Mouse (Mus musculus) fat pad, adult 2 months (tissue): ENCODE results near the gene Syt1.

Source experiments
- DNase-seq: peaks from one replicate; pipeline ENCODE4 v3.0.0-alpha.2; 2011; ENCODE audit warnings: low read depth, low spot score; ENCODE audit errors: extremely low read depth

Gene Syt1

GRCm38 (mm10) chr10:108581555-108582396, 429.0 kb downstream of the Syt1 start:
- DNase-seq: peak; percentile 84

GRCm38 (mm10) chr10:108580786-108581420, 429.9 kb downstream of the Syt1 start:
- DNase-seq: peak; percentile 46

- no peak for DNase-seq
Measured at GRCm38 (mm10) chr10:108579396-108579795, 431.4 kb downstream of the Syt1 start.

- no peak for DNase-seq
Measured at GRCm38 (mm10) chr10:108577611-108578010, 433.2 kb downstream of the Syt1 start.

GRCm38 (mm10) chr10:108572764-108573163, 438.0 kb downstream of the Syt1 start:
- DNase-seq: no peak

- no peak for DNase-seq
Measured at GRCm38 (mm10) chr10:108571104-108571503, 439.7 kb downstream of the Syt1 start.

- DNase-seq: no peak
Measured at GRCm38 (mm10) chr10:108569568-108570139, 441.1 kb downstream of the Syt1 start.

GRCm38 (mm10) chr10:108568925-108569324, 441.9 kb downstream of the Syt1 start:
- DNase-seq: no peak

GRCm38 (mm10) chr10:108568136-108568535, 442.6 kb downstream of the Syt1 start:
- no peak for DNase-seq

- DNase-seq: no peak
Measured at GRCm38 (mm10) chr10:108567456-108567855, 443.3 kb downstream of the Syt1 start.

GRCm38 (mm10) chr10:108559607-108559908, 451.2 kb downstream of the Syt1 start:
- DNase-seq: no peak

- DNase-seq: no peak
Measured at GRCm38 (mm10) chr10:108558812-108559606, 451.8 kb downstream of the Syt1 start.

- DNase-seq: no peak
Measured at GRCm38 (mm10) chr10:108552544-108552943, 458.2 kb downstream of the Syt1 start.

- DNase-seq: no peak
Measured at GRCm38 (mm10) chr10:108545715-108546114, 465.1 kb downstream of the Syt1 start.

GRCm38 (mm10) chr10:108541555-108541954, 469.2 kb downstream of the Syt1 start:
- DNase-seq: no peak

GRCm38 (mm10) chr10:108538546-108538945, 472.2 kb downstream of the Syt1 start:
- DNase-seq: peak; percentile 49

GRCm38 (mm10) chr10:108537641-108538040, 473.1 kb downstream of the Syt1 start:
- no peak for DNase-seq

GRCm38 (mm10) chr10:108535922-108536321, 474.9 kb downstream of the Syt1 start:
- no peak for DNase-seq

GRCm38 (mm10) chr10:108534112-108534511, 476.7 kb downstream of the Syt1 start:
- no peak for DNase-seq

GRCm38 (mm10) chr10:108532916-108533315, 477.9 kb downstream of the Syt1 start:
- no peak for DNase-seq

GRCm38 (mm10) chr10:108532283-108532682, 478.5 kb downstream of the Syt1 start:
- DNase-seq: no peak
